Mouse (Mus musculus) embryonic fibroblast, embryonic 13.5 days (primary cell): ENCODE data around the gene Emb.

Source experiments
- CTCF ChIP-seq: IDR thresholded peaks from 2 replicates; pipeline ENCODE4 v1.5.1; 2011; ENCODE audit warnings: mild to moderate bottlenecking, control low read depth, low read length, moderate library complexity, borderline replicate concordance; ENCODE audit not compliant: insufficient read depth
- POLR2A ChIP-seq: IDR thresholded peaks from 2 replicates; pipeline ENCODE4 v1.6.1; 2011; ENCODE audit warnings: low read depth, mild to moderate bottlenecking, control low read depth, low read length, moderate library complexity

DNA sequence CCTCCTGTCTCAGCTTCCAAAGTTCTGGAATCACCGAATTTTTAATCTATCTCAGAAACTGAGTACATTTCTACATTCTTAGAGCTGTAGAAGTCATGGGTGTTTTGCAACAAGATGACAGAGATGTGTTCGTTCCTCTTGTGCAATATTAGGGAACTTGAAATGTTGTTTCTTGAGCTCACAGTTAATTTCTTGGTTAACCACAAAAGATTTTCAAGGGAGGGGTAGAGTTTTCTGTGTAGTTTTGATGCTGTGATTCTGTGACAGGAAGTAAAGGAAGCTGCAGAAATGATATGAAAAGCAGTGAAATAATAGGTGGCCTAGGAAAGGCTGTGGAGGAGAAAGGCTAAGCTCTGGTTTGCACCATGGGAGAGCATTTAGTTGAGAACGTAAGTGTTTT, 33.7 kb downstream of the Emb start:
- TF ChIP-seq POLR2A (no peak), CTCF (no peak)
